Mouse (Mus musculus) regulatory T cell (primary cell): ENCODE data around the gene Scarf2.

Experiments
- in situ Hi-C: fragments of 300-600 bp; cut with MboI, MseI; formaldehyde crosslinking; loops from one replicate; pipeline ENCODE4 v1.15.1; 2025; ENCODE audit warnings: high pct_unique_total_duplicates

Scarf2 gene

GRCm38 (mm10) chr16:17830385-17831178 lies 33.5 kb downstream of the Scarf2 start:
- in situ Hi-C loops = no loop called here

DNA sequence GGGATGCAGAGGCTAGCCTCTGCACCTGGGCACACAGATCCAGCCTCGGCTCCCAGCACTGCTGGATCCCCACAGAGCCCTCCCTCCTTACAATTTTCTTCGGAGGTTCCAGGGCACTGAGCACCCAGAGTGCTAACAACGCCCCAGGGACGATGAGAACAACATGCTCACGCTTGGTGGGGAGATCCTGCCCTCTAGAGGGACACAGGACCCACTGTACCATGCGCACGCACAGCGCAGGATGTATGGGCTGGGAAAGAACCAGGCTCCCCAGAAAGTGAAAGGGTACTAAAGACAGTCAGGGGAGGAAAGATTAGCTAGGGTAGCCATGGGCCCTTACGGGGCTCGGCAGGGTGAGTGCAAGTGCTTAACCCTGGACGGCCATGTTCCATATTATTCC lies 34.7 kb downstream of the Scarf2 start:
- in situ Hi-C loops = no loop called here

DNA sequence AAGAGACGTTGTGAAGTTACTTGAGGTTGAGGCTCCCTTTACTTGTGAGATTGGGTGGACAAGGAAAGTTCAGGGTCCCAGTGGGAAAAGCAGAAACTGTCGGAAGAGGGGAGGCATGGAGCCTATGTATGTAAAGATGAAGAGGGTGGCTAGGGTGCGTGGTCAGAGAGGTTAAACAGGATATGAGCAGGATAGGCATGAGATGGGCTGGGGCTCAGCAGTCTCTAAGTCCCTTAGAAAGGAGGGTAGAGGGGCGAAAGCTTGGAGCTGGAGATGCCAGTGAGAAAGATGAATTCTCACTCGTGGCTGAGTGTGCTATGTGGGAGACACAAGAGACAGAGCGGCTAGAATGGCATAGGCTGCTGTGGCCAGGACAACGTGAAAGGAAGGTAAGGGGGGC lies 35.7 kb downstream of the Scarf2 start, which contains the start of gene B830017H08Rik:
Gene B830017H08Rik, plus strand, starts transcription at position 301 of the 400 bp plus-strand sequence.
- in situ Hi-C loops = no loop called here

DNA sequence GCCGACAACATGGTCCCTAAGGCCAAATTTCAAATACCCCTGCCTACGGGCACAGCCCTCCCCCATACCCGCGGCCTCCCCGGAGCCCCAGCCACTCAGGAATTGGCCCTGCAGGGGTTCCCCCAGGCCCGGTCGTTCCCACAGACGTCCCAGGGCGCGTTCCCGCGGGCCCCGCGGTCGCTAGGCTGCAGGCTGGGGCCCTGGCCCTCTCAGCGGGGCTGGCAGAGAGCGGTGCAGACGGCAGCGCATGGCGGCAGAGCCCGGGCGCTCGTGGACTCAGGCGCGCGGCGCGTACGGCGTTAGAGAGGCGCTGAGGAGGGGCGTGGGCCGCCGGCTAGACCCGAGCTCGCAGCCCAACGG lies 36.2 kb downstream of the Scarf2 start:
- in situ Hi-C loops = no loop called here

- in situ Hi-C loops = no loop called here
Measured at GRCm38 (mm10) chr16:17833681-17834399, 36.8 kb downstream of the Scarf2 start.

- in situ Hi-C loops = no loop called here
Measured at GRCm38 (mm10) chr16:17834543-17834942, 37.5 kb downstream of the Scarf2 start.

- in situ Hi-C loops = no loop called here
Measured at GRCm38 (mm10) chr16:17835481-17835880, 38.4 kb downstream of the Scarf2 start.

DNA sequence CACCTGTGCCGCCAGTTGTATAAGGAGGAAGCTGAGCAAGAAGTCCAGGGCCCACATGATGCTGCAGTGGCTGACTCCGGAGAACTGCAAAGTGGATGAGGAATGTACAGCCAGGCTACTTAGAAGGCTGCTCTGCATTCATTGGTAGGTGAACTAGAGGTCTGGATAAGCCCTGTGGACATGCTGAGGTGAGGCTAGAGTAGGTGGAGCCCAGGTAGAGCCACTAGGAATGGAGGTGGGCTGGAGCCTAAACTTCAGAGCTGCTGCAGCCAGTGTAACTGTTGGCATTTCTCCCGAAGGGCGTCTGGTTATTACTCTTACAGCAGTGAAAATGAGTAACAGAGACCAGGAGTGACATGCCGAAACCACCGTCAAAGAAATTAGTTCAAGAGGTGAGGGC lies 41.0 kb downstream of the Scarf2 start, which contains the start of gene Car15:
Gene Car15, minus strand, starts transcription at position 314 of the 400 bp plus-strand sequence.
- in situ Hi-C loops = no loop called here

GRCm38 (mm10) chr16:17839976-17840375 lies 42.9 kb downstream of the Scarf2 start:
- in situ Hi-C loops = no loop called here

GRCm38 (mm10) chr16:17842437-17842836 lies 45.4 kb downstream of the Scarf2 start:
- in situ Hi-C loops = no loop called here

GRCm38 (mm10) chr16:17843701-17844365 lies 46.8 kb downstream of the Scarf2 start:
- in situ Hi-C loops = no loop called here

- in situ Hi-C loops = no loop called here
Measured at GRCm38 (mm10) chr16:17848431-17848830, 51.3 kb downstream of the Scarf2 start.

DNA sequence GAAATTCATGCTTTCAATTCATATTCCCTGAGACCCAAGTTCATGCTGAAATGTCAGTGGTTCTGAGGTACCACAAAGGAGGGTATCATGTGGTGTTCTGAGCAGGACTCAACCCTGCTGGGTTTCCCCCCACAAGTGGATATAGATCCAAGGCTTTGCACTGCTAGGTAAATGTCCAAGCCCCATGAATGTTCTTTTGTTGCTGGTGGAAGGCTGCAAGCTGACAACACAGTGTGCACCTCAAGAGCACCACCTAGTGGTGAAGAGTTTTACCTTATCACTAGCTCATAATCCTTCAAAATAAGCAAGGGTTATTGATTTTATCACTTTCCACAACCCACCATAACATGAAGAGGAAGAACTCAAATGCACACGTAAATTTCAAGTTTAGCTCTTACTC lies 51.8 kb downstream of the Scarf2 start:
- in situ Hi-C loops = no loop called here

GRCm38 (mm10) chr16:17849486-17849885 lies 52.4 kb downstream of the Scarf2 start:
- in situ Hi-C loops = no loop called here

- in situ Hi-C loops = no loop called here
Measured at GRCm38 (mm10) chr16:17851331-17851730, 54.2 kb downstream of the Scarf2 start.

DNA sequence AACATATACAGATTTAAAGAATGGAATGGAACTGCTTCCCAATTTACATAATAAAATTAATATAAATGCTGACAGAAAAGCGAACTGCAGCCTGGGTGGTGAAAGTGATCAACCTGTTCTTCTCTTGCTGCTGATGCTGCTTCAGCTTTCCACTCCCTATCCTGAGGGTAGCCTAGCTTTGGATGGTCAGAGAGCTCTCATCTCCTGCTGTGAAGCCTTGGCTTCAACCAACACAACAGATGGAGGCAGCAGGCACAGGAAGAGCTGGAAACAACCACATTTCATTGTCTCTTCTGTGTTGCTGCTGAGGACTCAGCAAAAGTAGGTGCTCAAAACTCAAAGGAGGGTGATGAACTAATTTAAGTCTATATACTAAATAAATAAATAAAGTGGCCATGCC lies 54.8 kb downstream of the Scarf2 start:
- in situ Hi-C loops = no loop called here

DNA sequence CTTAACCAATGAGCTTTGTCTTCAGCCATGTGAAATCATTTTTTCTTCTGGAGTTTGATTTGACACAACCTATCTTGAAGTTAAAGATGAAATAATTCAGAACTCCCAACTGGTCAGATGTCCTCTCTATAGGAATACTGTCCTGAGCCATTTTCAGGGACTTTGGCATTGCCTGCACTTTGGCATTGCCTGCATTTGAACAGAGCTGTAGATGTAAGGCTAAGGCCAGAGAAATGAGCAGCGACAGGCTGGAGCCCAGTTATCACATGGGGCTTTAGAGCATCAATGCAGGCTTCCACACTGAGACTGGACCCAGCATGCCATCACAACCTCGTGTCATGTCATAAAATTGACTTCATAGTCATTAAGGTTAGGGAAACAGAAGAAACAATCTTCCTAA lies 56.2 kb downstream of the Scarf2 start:
- in situ Hi-C loops = no loop called here

GRCm38 (mm10) chr16:17857157-17857556 lies 60.1 kb downstream of the Scarf2 start:
- in situ Hi-C loops = no loop called here
